Mouse (Mus musculus): ENCODE measurements around the gene Eml2.

DNA sequence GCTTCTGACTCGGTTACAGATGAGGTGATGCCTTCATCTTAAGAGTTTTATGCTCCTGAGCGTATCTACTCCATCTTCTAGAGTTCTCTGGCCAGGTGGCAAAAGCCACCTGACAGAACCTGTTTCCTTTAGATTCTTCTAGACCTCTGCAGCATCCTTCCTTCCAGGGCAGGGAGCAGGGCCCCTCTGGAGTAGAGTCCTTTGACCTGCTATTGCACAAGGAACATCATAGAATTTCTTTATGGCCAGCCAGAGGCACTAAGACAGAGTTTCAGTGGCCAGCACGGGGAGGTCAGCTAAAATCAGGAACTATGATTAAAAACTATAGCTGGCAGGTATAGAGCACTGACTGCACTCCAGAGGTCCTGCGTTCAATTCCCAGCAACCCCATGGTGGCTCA is 75.9 kb downstream of the Eml2 start:
- TF ChIP-seq CTCF (IDR thresholded peaks at IDR 0.05; ENCODE audit: control insufficient read depth, insufficient read depth, insufficient replicate concordance, low read depth, low read length) (no peak), POLR2A (IDR thresholded peaks at IDR 0.05; ENCODE audit: control insufficient read depth, low read depth, low read length) (no peak)

Data from testis, adult 2 months (tissue).